Mouse (Mus musculus) lung, adult 10 weeks (tissue): ENCODE results near the gene Myoc. TPM values are rescaled to one million over a fixed set of nuclear protein-coding genes. Genes with fewer than 3 reads are reported as not detected.

Source experiments
- polyA plus RNA-seq: library from polyadenylated mRNA; stranded (reverse); fragments of 350-450 nt; fragmentation: Illumina TruSeq; extraction: RNeasy Lipid Tissue Mini Kit (QIAGEN cat#74804); gene quantifications from one replicate; pipeline ENCODE4 v1.2.3, GENCODE M21; 2014; ENCODE audit warnings: low read depth, low replicate concordance; ENCODE audit not compliant: insufficient read depth

The Myoc gene
- not detected for polyA plus RNA-seq

GRCm38 (mm10) chr1:162639051-162639750 lies at the start of gene Myoc:
Myoc (plus strand) TSS chr1:162639155.

GRCm38 (mm10) chr1:162658119-162658518 lies 19.2 kb downstream of the Myoc start, which contains the start of gene Myocos:
Myocos (minus strand) TSS chr1:162658219.

Other genes with a start within 250 kb of the Myoc start
- 4.5 TPM for gene Dnm3, start 161.1 kb upstream of the Myoc start, polyA plus RNA-seq
- gene Mettl13, start 90.6 kb upstream of the Myoc start, polyA plus RNA-seq: 3.9 TPM
- 36.5 TPM for gene Vamp4, start 68.6 kb upstream of the Myoc start, polyA plus RNA-seq
- gene Myocos, start 19.1 kb downstream of the Myoc start, polyA plus RNA-seq: not detected
- 13.3 TPM for gene Prrc2c, start 101.4 kb downstream of the Myoc start, polyA plus RNA-seq
- 1.8 TPM for gene Fmo4, start 174.8 kb downstream of the Myoc start, polyA plus RNA-seq
- gene Fmo1, start 227.5 kb downstream of the Myoc start, polyA plus RNA-seq: 243 TPM